Mouse (Mus musculus) intestine, embryonic 16.5 days (tissue): ENCODE measurements around the gene Unc5c. TPM values are rescaled to one million over a fixed set of nuclear protein-coding genes. Genes with fewer than 3 reads are reported as not detected.

Experiments used
- ATAC-seq: fragments of 200-750 bp; cut with Nextera tagmentation; 2 replicates; pipeline ENCODE4 v1.8.0; 2017; ENCODE audit warnings: moderate TSS enrichment, moderate library complexity
- H3K27ac ChIP-seq: fragments of 300-500 bp; sonication (generic); 2 replicates; pipeline ENCODE4 v1.5.1; 2014; ENCODE audit warnings: mild to moderate bottlenecking, low read length
- H3K27me3 ChIP-seq: fragments of 300-500 bp; sonication (generic); replicated peaks from 2 replicates; pipeline ENCODE4 v1.6.1; 2014; ENCODE audit warnings: low read length, control low read depth, mixed read lengths; ENCODE audit not compliant: control insufficient read depth, insufficient read depth
- H3K36me3 ChIP-seq: fragments of 300-500 bp; sonication (generic); 2 replicates; pipeline ENCODE4 v1.6.1; 2014; ENCODE audit warnings: low read length, control low read depth; ENCODE audit not compliant: control insufficient read depth, insufficient read depth
- H3K4me1 ChIP-seq: fragments of 300-500 bp; sonication (generic); 2 replicates; pipeline ENCODE4 v1.6.1; 2014; ENCODE audit warnings: low read length, control low read depth, mixed read lengths; ENCODE audit not compliant: control insufficient read depth, insufficient read depth
- H3K4me2 ChIP-seq: fragments of 300-500 bp; sonication (generic); 2 replicates; pipeline ENCODE4 v1.6.1; 2014; ENCODE audit warnings: low read depth, low read length, control low read depth
- H3K4me3 ChIP-seq: fragments of 300-500 bp; sonication (generic); 2 replicates; pipeline ENCODE4 v1.5.1; 2014; ENCODE audit warnings: mild to moderate bottlenecking, low read length
- H3K9ac ChIP-seq: fragments of 300-500 bp; sonication (generic); 2 replicates; pipeline ENCODE4 v1.6.1; 2014; ENCODE audit warnings: low read depth, low read length
- H3K9me3 ChIP-seq: fragments of 300-500 bp; sonication (generic); 2 replicates; pipeline ENCODE4 v1.6.1; 2016; ENCODE audit warnings: low read length, control low read depth; ENCODE audit not compliant: control insufficient read depth
- WGBS: fragments of 180-500 bp; shearing (Covaris S2); extraction: QIAGEN DNeasy Blood & Tissue Kit; methylation state at CpG from one replicate; pipeline ENCODE4 v1.1.7; 2014; 5-methylcytosine and 5-hydroxymethylcytosine counted together
- polyA plus RNA-seq: library from polyadenylated mRNA; unstranded; fragments of >200 nt; fragmentation: Nextera tagmentation; extraction: Ambion mirVana; gene quantifications from 2 replicates; pipeline ENCODE4 v1.2.1, GENCODE M21; 2015

The Unc5c gene
- polyA plus RNA-seq, 1 experiment from 2014 or later = 5.0 TPM

DNA sequence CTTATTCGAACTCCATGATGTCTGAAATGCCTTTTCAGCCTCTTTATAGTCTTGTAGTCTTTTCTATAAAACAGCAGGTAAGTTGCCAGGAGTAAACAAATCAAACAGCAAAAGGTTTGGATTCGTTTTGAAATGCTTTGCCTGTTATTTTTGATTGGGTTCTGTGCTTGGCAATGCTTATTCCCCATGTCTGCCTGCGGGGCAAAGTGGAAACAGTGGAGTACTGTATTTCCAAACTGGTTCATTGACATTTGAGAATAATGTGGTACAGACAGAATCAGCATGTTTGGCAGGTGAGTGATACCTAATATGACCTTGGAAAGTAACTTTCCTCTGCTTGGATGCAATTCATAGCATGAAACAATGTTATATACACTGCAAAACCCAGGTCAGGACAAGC, 292.2 kb downstream of the Unc5c start:
- no peak overlapping the region for H3K4me2 ChIP-seq
- no peak overlapping the region for H3K9ac ChIP-seq
- H3K27me3 ChIP-seq = no peaks in the 10 kb centered on the region
- H3K36me3 ChIP-seq = no peaks in the 10 kb centered on the region
- ATAC-seq = no peak
- H3K9me3 ChIP-seq = no peaks in the 10 kb centered on the region
- H3K4me3 ChIP-seq = no peak overlapping the region
- H3K27ac ChIP-seq = no peak overlapping the region
- H3K4me1 ChIP-seq = no peaks in the 10 kb centered on the region
- WGBS = 79% methylated on average over 3 of the region's 3 CpGs

- Histone ChIP-seq H3K27me3 (no peaks in the 10 kb centered on the region), H3K4me3 (no peak overlapping the region), H3K9me3 (no peaks in the 10 kb centered on the region), H3K4me2 (no peak overlapping the region), H3K27ac (no peak overlapping the region), H3K36me3 (no peaks in the 10 kb centered on the region), H3K9ac (no peak overlapping the region), H3K4me1 (no peaks in the 10 kb centered on the region)
- no peak for ATAC-seq
- WGBS = 57% methylated on average over 8 of the region's 8 CpGs
Measured at GRCm38 (mm10) chr3:141778411-141778919, 313.4 kb downstream of the Unc5c start.

DNA sequence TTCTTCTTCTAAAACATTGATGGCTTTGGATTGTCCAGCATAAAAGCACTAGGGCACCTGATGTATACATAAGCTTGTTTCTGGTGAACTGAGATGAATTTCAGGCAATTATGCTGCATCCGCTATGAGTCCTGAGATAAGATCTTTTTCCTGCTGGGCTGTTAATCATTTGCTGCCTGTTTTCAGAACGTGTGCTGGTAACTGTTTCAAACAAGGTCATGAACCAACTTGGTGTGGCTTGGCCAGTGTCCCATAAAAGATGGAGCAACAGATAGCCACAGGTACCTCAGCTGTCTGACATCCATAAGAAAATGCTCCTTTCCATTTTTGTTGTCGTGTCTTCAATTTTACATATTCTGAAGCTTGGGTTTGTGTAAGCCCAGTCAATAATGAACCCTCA, 314.2 kb downstream of the Unc5c start:
- peak; percentile 71 for ATAC-seq
- no peak overlapping the region for H3K27ac ChIP-seq
- WGBS = 37% methylated on average over 3 of the region's 3 CpGs

GRCm38 (mm10) chr3:141782553-141782952, 317.5 kb downstream of the Unc5c start:
- H3K9me3 ChIP-seq = no peaks in the 10 kb centered on the region
- 59% methylated on average over 4 of the region's 4 CpGs for WGBS
- no peak overlapping the region for H3K4me2 ChIP-seq
- no peaks in the 10 kb centered on the region for H3K36me3 ChIP-seq
- no peaks in the 10 kb centered on the region for H3K4me1 ChIP-seq
- no peaks in the 10 kb centered on the region for H3K27me3 ChIP-seq
- no peak overlapping the region for H3K4me3 ChIP-seq
- H3K27ac ChIP-seq = no peak overlapping the region
- no peak for ATAC-seq
- H3K9ac ChIP-seq = no peak overlapping the region

More for the DNA sequence above, 314.2 kb downstream of the Unc5c start:
- H3K4me1 ChIP-seq = no peaks in the 10 kb centered on the region
- H3K4me3 ChIP-seq = no peak overlapping the region
- no peaks in the 10 kb centered on the region for H3K27me3 ChIP-seq
- no peak overlapping the region for H3K9ac ChIP-seq
- H3K4me2 ChIP-seq = no peak overlapping the region
- H3K36me3 ChIP-seq = no peaks in the 10 kb centered on the region
- H3K9me3 ChIP-seq = no peaks in the 10 kb centered on the region

DNA sequence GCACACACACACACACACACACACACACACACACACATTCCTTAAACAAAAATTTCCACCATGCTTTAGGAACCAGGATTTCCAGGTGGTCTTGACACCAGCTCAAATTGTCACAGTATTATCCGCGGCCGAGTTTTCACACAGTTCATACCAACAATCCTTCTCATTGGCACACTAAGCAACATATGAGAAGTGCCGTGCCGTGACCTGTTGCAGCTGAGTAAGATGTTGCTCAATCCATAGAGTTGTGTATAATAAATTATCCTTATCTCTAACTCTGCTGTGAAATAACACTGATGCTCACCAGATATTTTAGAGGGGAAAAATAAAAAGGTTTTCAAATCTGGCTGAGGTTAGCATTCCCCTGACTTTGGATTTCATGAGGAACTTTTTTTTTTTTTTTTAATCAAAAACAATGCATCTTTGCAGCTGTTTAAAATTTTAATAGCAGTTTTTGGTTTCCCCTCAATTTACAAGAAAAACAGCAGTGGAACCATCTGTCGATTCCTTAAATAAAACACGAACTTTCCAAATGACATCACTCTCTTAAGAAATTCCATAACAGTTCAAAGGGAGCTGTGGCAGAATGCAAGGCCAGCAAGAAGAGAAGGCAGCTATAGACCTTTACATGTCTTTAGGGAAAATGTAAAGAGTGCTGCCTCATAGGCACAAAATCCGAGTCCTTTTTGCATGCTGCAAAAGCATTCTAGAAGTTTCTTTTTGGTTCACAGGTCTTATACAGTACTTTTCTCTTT, 326.2 kb downstream of the Unc5c start:
- H3K36me3 ChIP-seq = no peaks in the 10 kb centered on the region
- no peaks in the 10 kb centered on the region for H3K4me1 ChIP-seq
- H3K27ac ChIP-seq = no peak overlapping the region
- 57% methylated on average over 8 of the region's 8 CpGs for WGBS
- no peak for ATAC-seq
- H3K9ac ChIP-seq = no peak overlapping the region
- H3K4me2 ChIP-seq = no peak overlapping the region
- no peak overlapping the region for H3K4me3 ChIP-seq
- no peaks in the 10 kb centered on the region for H3K27me3 ChIP-seq
- no peaks in the 10 kb centered on the region for H3K9me3 ChIP-seq

DNA sequence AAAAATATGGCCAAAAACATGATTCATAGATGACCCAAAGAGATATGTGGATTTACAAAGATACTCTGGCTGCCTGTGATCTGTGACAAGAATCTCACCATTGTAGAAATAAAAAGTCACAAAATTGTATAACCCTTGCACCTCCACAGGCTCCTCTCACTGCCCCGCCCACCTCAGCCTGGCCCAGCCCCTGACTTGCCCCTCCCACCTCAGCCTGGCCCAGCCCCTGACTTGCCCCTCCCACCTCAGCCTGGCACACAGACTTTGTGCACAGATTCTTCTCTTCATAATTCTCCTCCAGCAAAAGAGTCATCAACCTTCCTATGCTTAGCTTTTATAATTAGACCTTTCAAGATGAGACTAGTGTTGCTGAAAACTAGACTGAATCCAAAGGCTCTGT, 327.1 kb downstream of the Unc5c start:
- WGBS = 88% methylated on average over 1 of the region's 1 CpGs
- ATAC-seq = 0 out of 2 replicates have a peak, but pooled peaks have one; percentile 53
- Histone ChIP-seq H3K27ac (no peak overlapping the region), H3K36me3 (no peaks in the 10 kb centered on the region), H3K27me3 (no peaks in the 10 kb centered on the region), H3K9ac (no peak overlapping the region), H3K9me3 (no peaks in the 10 kb centered on the region), H3K4me3 (no peak overlapping the region), H3K4me2 (no peak overlapping the region), H3K4me1 (no peaks in the 10 kb centered on the region)

DNA sequence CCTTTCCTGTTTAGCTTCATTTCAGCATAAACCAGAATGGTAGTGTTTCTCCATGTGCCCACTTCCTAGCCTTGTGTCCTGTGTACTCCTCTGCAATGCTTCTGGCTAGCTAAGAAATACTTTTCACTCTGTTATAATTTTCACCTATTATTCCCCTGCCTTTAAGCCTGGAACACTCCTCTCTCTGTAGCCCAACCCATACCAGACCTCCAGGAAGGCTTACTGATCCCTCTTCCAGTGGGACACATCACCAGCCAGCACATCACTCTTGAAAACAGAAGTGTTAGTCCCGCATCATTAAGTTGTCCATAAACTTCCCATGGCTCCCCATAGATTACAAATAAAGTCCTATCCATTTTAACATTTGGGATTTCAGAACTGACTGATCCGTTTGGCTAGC, 328.7 kb downstream of the Unc5c start:
- Histone ChIP-seq H3K4me3 (no peak overlapping the region), H3K4me1 (peaks cover 4% of the 10 kb centered on the region; the same call in 1 of the 2 replicates), H3K27ac (no peak overlapping the region), H3K27me3 (no peaks in the 10 kb centered on the region), H3K9ac (no peak overlapping the region), H3K4me2 (no peak overlapping the region), H3K9me3 (no peaks in the 10 kb centered on the region), H3K36me3 (no peaks in the 10 kb centered on the region)
- ATAC-seq = no peak
- WGBS = 86% methylated on average over 2 of the region's 2 CpGs

- Histone ChIP-seq H3K9me3 (no peaks in the 10 kb centered on the region), H3K9ac (no peak overlapping the region), H3K4me2 (no peak overlapping the region), H3K4me3 (no peak overlapping the region), H3K27ac (no peak overlapping the region), H3K27me3 (no peaks in the 10 kb centered on the region), H3K4me1 (peaks cover 4% of the 10 kb centered on the region; the same call in 1 of the 2 replicates), H3K36me3 (no peaks in the 10 kb centered on the region)
- no peak for ATAC-seq
- WGBS = 66% methylated on average over 3 of the region's 3 CpGs
Measured at GRCm38 (mm10) chr3:141794371-141794770, 329.4 kb downstream of the Unc5c start.

DNA sequence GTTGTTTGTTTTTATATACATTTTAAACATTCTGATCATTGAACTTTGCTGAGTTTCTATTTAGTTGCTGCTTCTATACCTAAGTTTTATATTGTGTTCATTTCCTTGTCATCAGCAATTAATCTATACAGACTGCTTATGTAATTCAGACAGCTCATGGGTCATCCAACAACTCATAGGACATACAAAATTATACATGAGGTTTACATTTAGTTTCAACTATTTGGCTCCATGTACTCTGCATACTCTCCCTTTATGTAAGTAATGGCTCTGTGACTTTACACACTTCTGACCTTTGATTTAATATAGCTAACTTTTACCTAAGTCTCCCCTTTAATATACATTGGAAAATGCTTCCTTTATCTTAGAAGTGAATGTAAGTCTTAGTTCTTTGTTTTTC, 332.4 kb downstream of the Unc5c start:
- Histone ChIP-seq H3K36me3 (no peaks in the 10 kb centered on the region), H3K4me2 (no peak overlapping the region), H3K27ac (no peak overlapping the region), H3K9ac (no peak overlapping the region), H3K4me3 (no peak overlapping the region), H3K27me3 (no peaks in the 10 kb centered on the region), H3K4me1 (peaks cover 4% of the 10 kb centered on the region; the same call in 1 of the 2 replicates), H3K9me3 (no peaks in the 10 kb centered on the region)
- ATAC-seq = no peak
